Mouse (Mus musculus) spleen, adult 10 weeks (tissue): Measurements from ENCODE around the gene Mapk14. TPM values are rescaled to one million over a fixed set of nuclear protein-coding genes. Genes with fewer than 3 reads are reported as not detected.

Source experiments
- polyA plus RNA-seq: library from polyadenylated mRNA; stranded (reverse); fragments of 350-450 nt; fragmentation: Illumina TruSeq; extraction: RNeasy Lipid Tissue Mini Kit (QIAGEN cat#74804); gene quantifications from one replicate; pipeline ENCODE4 v1.2.3, GENCODE M21; 2015; ENCODE audit warnings: low replicate concordance; ENCODE audit not compliant: insufficient read depth

Mapk14 gene
- polyA plus RNA-seq, result 178 TPM

DNA sequence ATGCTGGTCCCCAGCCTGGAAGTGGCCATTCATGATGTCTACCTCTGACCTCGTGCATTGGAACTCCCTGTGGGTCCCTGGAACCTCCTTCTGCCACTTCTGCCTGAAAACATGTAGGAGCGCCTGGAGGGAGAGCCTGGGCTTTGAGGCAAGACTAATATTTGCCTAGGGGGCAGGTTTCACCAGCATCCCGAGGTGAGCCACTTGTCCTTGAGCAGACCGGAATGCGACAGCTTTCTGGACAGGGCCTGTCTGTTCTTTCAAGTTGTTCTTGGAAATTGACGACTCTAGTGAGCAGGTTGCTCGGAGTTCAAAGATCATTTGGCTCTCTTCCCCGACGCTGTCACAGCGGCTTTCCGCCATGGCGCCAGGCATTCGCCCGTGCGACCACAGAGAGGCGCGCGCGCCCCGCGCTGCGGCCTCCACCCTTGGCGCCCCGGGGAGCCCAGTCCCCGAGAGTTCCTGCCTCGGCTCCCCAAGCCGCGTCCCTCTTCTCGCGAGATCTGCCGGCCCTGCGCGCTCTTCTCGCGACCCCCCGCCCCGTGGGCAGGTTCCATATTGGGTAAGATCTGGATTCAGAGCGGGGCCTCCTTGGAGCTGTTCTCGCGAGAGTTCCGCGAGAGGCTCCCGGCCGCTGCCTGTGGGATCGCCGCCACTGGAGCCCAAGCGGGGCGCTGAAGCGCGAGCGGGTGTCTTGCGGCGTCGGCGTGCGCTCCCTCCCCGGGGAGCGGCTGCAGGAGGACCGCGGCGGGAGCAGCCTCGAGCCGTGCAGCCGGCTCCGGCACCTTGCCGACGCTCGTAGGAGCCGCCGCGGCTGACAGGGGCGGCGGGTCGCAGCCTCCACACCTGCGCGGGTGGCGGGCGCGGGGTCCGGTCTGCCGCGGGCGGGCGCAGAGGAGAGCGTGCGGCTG is at the start of gene Mapk14:
TSS of gene Mapk14 (plus strand) at position 554 of the 911 bp plus-strand sequence.

GRCm38 (mm10) chr17:28689586-28690283 is 1.4 kb upstream of the Mapk14 start, which contains the start of gene Slc26a8:
Gene Slc26a8 (minus strand): TSS chr17:28690233.

DNA sequence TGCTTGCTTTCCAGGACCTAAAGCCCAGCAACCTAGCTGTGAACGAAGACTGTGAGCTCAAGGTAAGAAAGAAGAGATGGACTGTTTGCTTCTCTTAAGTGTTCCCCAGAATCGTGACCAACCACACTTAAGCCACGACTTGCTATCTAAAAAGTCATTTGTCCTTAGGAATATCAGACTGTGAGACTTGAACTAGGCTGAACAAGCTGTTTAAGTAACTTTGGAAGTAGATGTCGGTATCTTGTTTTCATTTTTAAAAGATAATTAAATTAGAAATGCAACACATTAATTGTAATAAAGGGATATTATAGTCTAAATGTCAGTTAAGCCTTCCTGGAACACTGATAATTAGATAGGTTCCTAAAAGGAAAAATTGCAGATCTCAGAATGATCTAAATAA is 34.7 kb downstream of the Mapk14 start, which contains the start of gene AC170998.1:
TSS of gene AC170998.1 (plus strand) at position 301 of the 400 bp plus-strand sequence.

GRCm38 (mm10) chr17:28769121-28769874 is 78.2 kb downstream of the Mapk14 start, which contains the start of gene Mapk13:
Gene Mapk13 (plus strand): TSS chr17:28769297.

Other genes with a start within 250 kb of the Mapk14 start
- gene Fkbp5, start 173.8 kb upstream of the Mapk14 start, polyA plus RNA-seq, result 51.8 TPM
- 0.37 TPM for gene Armc12, start 160.5 kb upstream of the Mapk14 start, polyA plus RNA-seq
- not detected for gene Clpsl2, start 141.9 kb upstream of the Mapk14 start, polyA plus RNA-seq
- gene Clps, start 130.6 kb upstream of the Mapk14 start, polyA plus RNA-seq, result 5.0 TPM
- not detected for gene Lhfpl5, start 115.7 kb upstream of the Mapk14 start, polyA plus RNA-seq
- gene Srpk1, start 68.6 kb upstream of the Mapk14 start, polyA plus RNA-seq, result 186 TPM
- 0.84 TPM for gene Slc26a8, start 1.1 kb upstream of the Mapk14 start, polyA plus RNA-seq
- 3.3 TPM for gene AC170998.1, start 34.8 kb downstream of the Mapk14 start, polyA plus RNA-seq
- 1.0 TPM for gene Mapk13, start 78.0 kb downstream of the Mapk14 start, polyA plus RNA-seq
- 44.6 TPM for gene Brpf3, start 109.8 kb downstream of the Mapk14 start, polyA plus RNA-seq
- not detected for gene Pnpla1, start 167.1 kb downstream of the Mapk14 start, polyA plus RNA-seq
- 0.88 TPM for gene 4930539E08Rik, start 224.0 kb downstream of the Mapk14 start, polyA plus RNA-seq